Mouse (Mus musculus): ENCODE data around the gene Gmpr2.

- no peak for TF ChIP-seq POLR2A (IDR thresholded peaks at IDR 0.05; ENCODE audit: low read depth, low read length)
- TF ChIP-seq CTCF (conservative IDR thresholded peaks at IDR 0.05; ENCODE audit: insufficient read depth, insufficient read length, low read depth, low read length), result no peak
Measured at GRCm38 (mm10) chr14:55722438-55722945, 50.8 kb downstream of the Gmpr2 start.

All from kidney, adult 2 months (tissue).